Mouse (Mus musculus): ENCODE results near the gene N4bp2l1. TPM values are rescaled to one million over a fixed set of nuclear protein-coding genes. Genes with fewer than 3 reads are reported as not detected.
A peak's percentile ranks its signal among the peaks of the same experiment; 100 is the strongest.

Gene N4bp2l1
- polyA plus RNA-seq, 1 experiment from 2014 or later, result 3.4 TPM

GRCm38 (mm10) chr5:150601441-150602230 is 4.6 kb upstream of the N4bp2l1 start:
- Histone ChIP-seq H3K27me3 (ENCODE audit: control insufficient read depth, insufficient read depth, low read length) (no peaks in the 10 kb centered on the region), H3K4me2 (ENCODE audit: low read depth) (no peak overlapping the region), H3K9ac (ENCODE audit: low read length) (no peak overlapping the region), H3K36me3 (ENCODE audit: control insufficient read depth, insufficient read depth, low read length) (no peaks in the 10 kb centered on the region), H3K9me3 (ENCODE audit: control insufficient read depth, low read length) (no peaks in the 10 kb centered on the region), H3K27ac (ENCODE audit: low read depth, low read length) (no peak overlapping the region), H3K4me1 (ENCODE audit: control insufficient read depth, insufficient read depth, low read length) (peaks cover 5% of the 10 kb centered on the region; the same call in 1 of the 2 replicates), H3K4me3 (ENCODE audit: low read depth, low read length) (no peak overlapping the region)
- DNase-seq (ENCODE audit: low spot score) (peak; percentile 36), ATAC-seq (ENCODE audit: insufficient read depth, low FRiP score, low TSS enrichment) (peak; percentile 90)
- 69% methylated on average over 14 of the region's 14 CpGs for WGBS

- Histone ChIP-seq H3K4me3 (ENCODE audit: low read depth, low read length) (no peak overlapping the region), H3K27ac (ENCODE audit: low read depth, low read length) (no peak overlapping the region), H3K27me3 (ENCODE audit: control insufficient read depth, insufficient read depth, low read length) (peaks cover under 1% of the 10 kb centered on the region; the same call in 1 of the 2 replicates), H3K9ac (ENCODE audit: low read length) (no peak overlapping the region), H3K9me3 (ENCODE audit: control insufficient read depth, low read length) (no peaks in the 10 kb centered on the region), H3K4me1 (ENCODE audit: control insufficient read depth, insufficient read depth, low read length) (peaks cover 5% of the 10 kb centered on the region; the same call in 1 of the 2 replicates), H3K36me3 (ENCODE audit: control insufficient read depth, insufficient read depth, low read length) (no peaks in the 10 kb centered on the region), H3K4me2 (ENCODE audit: low read depth) (no peak overlapping the region)
- ATAC-seq (ENCODE audit: insufficient read depth, low FRiP score, low TSS enrichment) (0 out of 2 replicates have a peak, but pooled peaks have one; percentile 11), DNase-seq (ENCODE audit: low spot score) (no peak)
- 76% methylated on average over 20 of the region's 20 CpGs for WGBS
These were observed 3.8 kb upstream of the N4bp2l1 start for GRCm38 (mm10) chr5:150600554-150601440.

GRCm38 (mm10) chr5:150599301-150600294 is 2.6 kb upstream of the N4bp2l1 start:
- H3K9me3 ChIP-seq (ENCODE audit: control insufficient read depth, low read length), result no peaks in the 10 kb centered on the region
- no peak overlapping the region for H3K4me2 ChIP-seq (ENCODE audit: low read depth)
- no peak overlapping the region for H3K4me3 ChIP-seq (ENCODE audit: low read depth, low read length)
- DNase-seq (ENCODE audit: low spot score) (no peak), ATAC-seq (ENCODE audit: insufficient read depth, low FRiP score, low TSS enrichment) (no peak)
- no peaks in the 10 kb centered on the region for H3K36me3 ChIP-seq (ENCODE audit: control insufficient read depth, insufficient read depth, low read length)
- no peak overlapping the region for H3K27ac ChIP-seq (ENCODE audit: low read depth, low read length)
- peaks cover 5% of the 10 kb centered on the region; the same call in 1 of the 2 replicates for H3K4me1 ChIP-seq (ENCODE audit: control insufficient read depth, insufficient read depth, low read length)
- peaks cover 8% of the 10 kb centered on the region; the same call in 1 of the 2 replicates for H3K27me3 ChIP-seq (ENCODE audit: control insufficient read depth, insufficient read depth, low read length)
- H3K9ac ChIP-seq (ENCODE audit: low read length), result no peak overlapping the region
- WGBS, result 64% methylated on average over 13 of the region's 13 CpGs

- no peak for ATAC-seq (ENCODE audit: insufficient read depth, low FRiP score, low TSS enrichment)
- Histone ChIP-seq H3K9ac (ENCODE audit: low read length) (no peak overlapping the region), H3K4me1 (ENCODE audit: control insufficient read depth, insufficient read depth, low read length) (peaks cover 6% of the 10 kb centered on the region), H3K4me2 (ENCODE audit: low read depth) (no peak overlapping the region), H3K27me3 (ENCODE audit: control insufficient read depth, insufficient read depth, low read length) (peaks cover 13% of the 10 kb centered on the region; the same call in 1 of the 2 replicates), H3K4me3 (ENCODE audit: low read depth, low read length) (no peak overlapping the region), H3K27ac (ENCODE audit: low read depth, low read length) (no peak overlapping the region), H3K9me3 (ENCODE audit: control insufficient read depth, low read length) (no peaks in the 10 kb centered on the region), H3K36me3 (ENCODE audit: control insufficient read depth, insufficient read depth, low read length) (no peaks in the 10 kb centered on the region)
- DNase-seq (ENCODE audit: low spot score), result no peak
- 65% methylated on average over 21 of the region's 21 CpGs for WGBS
These were observed 1.5 kb upstream of the N4bp2l1 start for GRCm38 (mm10) chr5:150598202-150599119.

- 54% methylated on average over 11 of the region's 11 CpGs for WGBS
- H3K9ac ChIP-seq (ENCODE audit: low read length), result no peak overlapping the region
- H3K4me2 ChIP-seq (ENCODE audit: low read depth), result no peak overlapping the region
- H3K27me3 ChIP-seq (ENCODE audit: control insufficient read depth, insufficient read depth, low read length), result peaks cover 27% of the 10 kb centered on the region
- H3K9me3 ChIP-seq (ENCODE audit: control insufficient read depth, low read length), result no peaks in the 10 kb centered on the region
- DNase-seq (ENCODE audit: low spot score), result no peak
- H3K4me3 ChIP-seq (ENCODE audit: low read depth, low read length), result no peak overlapping the region
- peaks cover 3% of the 10 kb centered on the region for H3K4me1 ChIP-seq (ENCODE audit: control insufficient read depth, insufficient read depth, low read length)
- no peak overlapping the region for H3K27ac ChIP-seq (ENCODE audit: low read depth, low read length)
- no peak for ATAC-seq (ENCODE audit: insufficient read depth, low FRiP score, low TSS enrichment)
- no peaks in the 10 kb centered on the region for H3K36me3 ChIP-seq (ENCODE audit: control insufficient read depth, insufficient read depth, low read length)
These were observed 1.5 kb downstream of the N4bp2l1 start for GRCm38 (mm10) chr5:150595366-150596016.

GRCm38 (mm10) chr5:150594649-150595339 is 2.2 kb downstream of the N4bp2l1 start:
- peak overlapping the region; percentile 55 for H3K9ac ChIP-seq (ENCODE audit: low read length)
- H3K4me2 ChIP-seq (ENCODE audit: low read depth), result peak overlapping the region; percentile 100
- H3K9me3 ChIP-seq (ENCODE audit: control insufficient read depth, low read length), result no peaks in the 10 kb centered on the region
- WGBS, result 8% methylated on average over 13 of the region's 17 CpGs
- H3K36me3 ChIP-seq (ENCODE audit: control insufficient read depth, insufficient read depth, low read length), result no peaks in the 10 kb centered on the region
- H3K27me3 ChIP-seq (ENCODE audit: control insufficient read depth, insufficient read depth, low read length), result peaks cover 27% of the 10 kb centered on the region
- DNase-seq (ENCODE audit: low spot score) (no peak), ATAC-seq (ENCODE audit: insufficient read depth, low FRiP score, low TSS enrichment) (peak; percentile 40; the same call in 1 of the 2 replicates)
- peaks cover 3% of the 10 kb centered on the region for H3K4me1 ChIP-seq (ENCODE audit: control insufficient read depth, insufficient read depth, low read length)
- H3K4me3 ChIP-seq (ENCODE audit: low read depth, low read length), result peak overlapping the region; percentile 74
- H3K27ac ChIP-seq (ENCODE audit: low read depth, low read length), result no peak overlapping the region
